Mouse (Mus musculus): ENCODE measurements around the gene Sec24c.

DNA sequence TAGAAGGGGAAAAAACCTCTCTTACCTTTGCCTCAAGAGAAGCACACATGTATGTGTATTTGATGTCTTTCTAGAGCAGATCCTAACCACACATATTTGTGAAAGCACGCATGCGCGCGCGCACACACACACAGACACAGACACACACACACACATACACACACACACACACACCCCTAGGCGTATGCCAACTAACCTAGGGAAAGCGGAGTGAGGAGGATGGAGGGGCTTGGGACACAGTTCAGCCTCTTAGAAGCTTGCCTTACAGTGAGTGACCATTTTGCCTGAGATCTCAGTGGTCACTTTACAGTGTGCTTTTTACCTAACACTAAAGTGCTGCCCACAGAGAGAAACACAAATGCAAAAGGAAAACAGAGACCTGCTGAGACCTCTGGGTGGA lies 14.4 kb upstream of the Sec24c start:
- no peak for TF ChIP-seq CTCF (IDR thresholded peaks at IDR 0.05; ENCODE audit: low read depth)
- no peak for TF ChIP-seq EP300 (IDR thresholded peaks at IDR 0.05; ENCODE audit: low read depth)
